Mouse (Mus musculus) limb, embryonic 11.5 days (tissue): ENCODE data around the gene Fam171a1. TPM values are rescaled to one million over a fixed set of nuclear protein-coding genes. Genes with fewer than 3 reads are reported as not detected.
"Not testable (repeated sequence)": the region's sequence is repeated elsewhere in the genome, so short reads cannot be mapped to it uniquely, and the experiment has no call there.

Source experiments
- ATAC-seq: fragments of 200-750 bp; cut with Nextera tagmentation; 2 replicates; pipeline ENCODE4 v1.8.0; 2017; ENCODE audit warnings: low read depth; ENCODE audit not compliant: insufficient number of reproducible peaks, low FRiP score, low TSS enrichment
- DNase-seq: peaks from one replicate; pipeline ENCODE4 v3.0.0-alpha.2; 2015; ENCODE audit warnings: low spot score
- H3K27ac ChIP-seq: fragments of 300-500 bp; sonication (generic); replicated peaks from 2 replicates; pipeline ENCODE4 v1.5.1; 2014; ENCODE audit warnings: low read depth, mild to moderate bottlenecking, low read length
- H3K27me3 ChIP-seq: fragments of 300-500 bp; sonication (generic); 2 replicates; pipeline ENCODE4 v1.6.1; 2014; ENCODE audit warnings: mild to moderate bottlenecking, low read length, mixed read lengths; ENCODE audit not compliant: control insufficient read depth, insufficient read depth
- H3K36me3 ChIP-seq: fragments of 300-500 bp; sonication (generic); 2 replicates; pipeline ENCODE4 v1.6.1; 2014; ENCODE audit warnings: mild to moderate bottlenecking, low read length, moderate library complexity, mixed read lengths; ENCODE audit not compliant: control insufficient read depth, insufficient read depth
- H3K4me1 ChIP-seq: fragments of 300-500 bp; sonication (generic); 2 replicates; pipeline ENCODE4 v1.6.1; 2014; ENCODE audit warnings: low read length, mixed read lengths; ENCODE audit not compliant: control insufficient read depth, insufficient read depth
- H3K4me2 ChIP-seq: fragments of 300-500 bp; sonication (generic); 2 replicates; pipeline ENCODE4 v1.6.1; 2014; ENCODE audit warnings: low read depth, mild to moderate bottlenecking, moderate library complexity; ENCODE audit not compliant: severe bottlenecking
- H3K4me3 ChIP-seq: fragments of 300-500 bp; sonication (generic); 2 replicates; pipeline ENCODE4 v1.5.1; 2014; ENCODE audit warnings: low read depth, low read length
- H3K9ac ChIP-seq: fragments of 300-500 bp; sonication (generic); 2 replicates; pipeline ENCODE4 v1.6.1; 2014; ENCODE audit warnings: mild to moderate bottlenecking, low read length
- H3K9me3 ChIP-seq: fragments of 300-500 bp; sonication (generic); 2 replicates; pipeline ENCODE4 v1.6.1; 2016; ENCODE audit warnings: low read length; ENCODE audit not compliant: control insufficient read depth
- WGBS: fragments of 180-500 bp; shearing (Covaris S2); extraction: QIAGEN DNeasy Blood & Tissue Kit; methylation state at CpG from one replicate; pipeline ENCODE4 v1.1.7; 2014; 5-methylcytosine and 5-hydroxymethylcytosine counted together
- polyA plus RNA-seq: library from polyadenylated mRNA; unstranded; fragments of >200 nt; fragmentation: Nextera tagmentation; extraction: Ambion mirVana; gene quantifications from 2 replicates; pipeline ENCODE4 v1.2.1, GENCODE M21; 2014

The Fam171a1 gene
- polyA plus RNA-seq, 1 experiment from 2014 or later, result 37.3 TPM

DNA sequence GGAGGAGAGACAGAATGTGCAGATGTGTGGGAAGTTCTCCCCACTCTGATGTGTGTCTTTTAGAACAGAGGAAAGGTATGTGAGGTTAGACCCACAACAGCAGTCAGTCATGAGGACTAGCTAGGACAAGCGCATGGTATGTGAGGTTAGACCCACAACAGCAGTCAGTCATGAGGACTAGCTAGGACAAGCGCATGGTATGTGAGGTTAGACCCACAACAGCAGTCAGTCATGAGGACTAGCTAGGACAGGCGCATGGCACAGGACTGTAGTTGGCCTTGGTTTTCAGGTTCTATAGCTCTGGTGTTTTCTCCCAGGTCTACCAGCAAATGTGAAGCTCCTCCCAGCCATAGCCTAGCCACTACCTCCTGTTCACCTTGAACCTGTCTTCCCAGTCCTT, 103.6 kb downstream of the Fam171a1 start:
- ATAC-seq, H3K36me3 ChIP-seq, DNase-seq, H3K27ac ChIP-seq, H3K4me3 ChIP-seq, H3K9me3 ChIP-seq, H3K27me3 ChIP-seq, H3K4me2 ChIP-seq, H3K9ac ChIP-seq, H3K4me1 ChIP-seq: not testable (repeated sequence)
- 98% methylated on average over 3 of the region's 3 CpGs for WGBS

DNA sequence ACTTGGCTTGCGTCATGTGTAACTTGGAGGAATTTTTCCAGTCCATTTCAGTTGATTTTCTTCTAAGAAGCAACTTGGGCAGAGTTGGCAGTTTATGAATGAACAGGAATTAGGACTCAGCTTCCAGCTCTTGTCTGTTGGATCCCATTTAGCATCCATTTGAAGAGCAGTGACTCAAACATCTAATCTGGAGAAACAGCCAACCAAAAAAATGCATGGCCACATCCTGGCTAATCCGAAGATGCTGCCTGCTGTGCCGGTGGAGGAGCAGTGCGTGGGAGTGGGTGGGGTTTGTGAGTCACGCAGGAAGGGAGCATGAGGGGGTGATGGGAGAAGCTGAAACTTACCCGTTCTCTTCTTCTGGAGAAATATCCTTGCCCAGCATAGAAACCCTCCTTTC, 104.2 kb downstream of the Fam171a1 start:
- H3K4me2 ChIP-seq, result no peak overlapping the region
- ATAC-seq, result no peak

DNA sequence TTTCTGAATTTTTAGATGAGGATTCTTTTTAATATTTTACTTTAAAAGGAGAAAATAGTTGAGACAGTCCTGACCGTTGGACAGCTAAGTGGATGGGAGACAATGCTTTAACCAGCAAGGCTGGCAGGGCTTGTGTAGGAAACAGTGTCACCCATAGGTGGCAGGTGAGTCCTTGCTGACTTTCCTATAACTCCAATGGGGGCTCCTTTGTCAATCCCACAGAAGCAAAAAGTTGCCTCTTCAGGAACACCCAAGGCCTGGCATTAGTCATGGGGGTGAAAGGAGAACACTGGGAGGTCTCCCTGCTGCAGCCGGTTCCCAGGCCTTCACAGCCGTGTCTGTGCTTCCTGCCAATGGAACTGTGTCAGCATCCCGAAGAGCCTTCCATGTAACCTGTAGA, 114.5 kb downstream of the Fam171a1 start:
- Histone ChIP-seq H3K4me1 (no peaks in the 10 kb centered on the region), H3K27me3 (no peaks in the 10 kb centered on the region), H3K9me3 (no peaks in the 10 kb centered on the region), H3K4me2 (no peak overlapping the region), H3K36me3 (peaks cover 5% of the 10 kb centered on the region), H3K27ac (no peak overlapping the region), H3K9ac (no peak overlapping the region), H3K4me3 (no peak overlapping the region)
- 82% methylated on average over 4 of the region's 4 CpGs for WGBS
- no peak for DNase-seq
- no peak for ATAC-seq

More for the DNA sequence above, 104.2 kb downstream of the Fam171a1 start:
- Histone ChIP-seq H3K9me3 (no peaks in the 10 kb centered on the region), H3K4me1 (no peaks in the 10 kb centered on the region), H3K27me3 (no peaks in the 10 kb centered on the region), H3K4me3 (no peak overlapping the region), H3K36me3 (no peaks in the 10 kb centered on the region), H3K9ac (no peak overlapping the region), H3K27ac (no peak overlapping the region)
- no peak for DNase-seq
- WGBS, result 81% methylated on average over 6 of the region's 6 CpGs

DNA sequence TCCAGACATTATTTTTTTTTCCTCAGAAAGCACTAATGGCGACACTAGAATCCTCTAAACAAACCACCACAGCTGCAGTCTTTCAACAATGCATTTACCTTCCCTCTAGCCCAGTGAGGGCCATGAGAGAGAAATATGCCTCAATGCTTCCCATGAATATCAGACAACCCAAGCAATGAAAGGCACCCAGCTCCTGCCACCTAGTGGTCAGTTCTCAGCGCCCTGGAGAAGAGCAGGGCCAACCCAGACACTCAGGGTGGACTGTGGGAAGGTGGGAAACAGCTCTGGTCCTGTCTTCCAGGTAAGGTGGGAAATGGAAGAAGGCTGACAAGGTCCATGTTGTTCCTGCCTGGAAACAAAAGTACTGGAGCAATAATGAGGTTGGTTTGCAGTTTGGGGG, 115.0 kb downstream of the Fam171a1 start:
- H3K27me3 ChIP-seq, result no peaks in the 10 kb centered on the region
- DNase-seq, result peak; percentile 55

DNA sequence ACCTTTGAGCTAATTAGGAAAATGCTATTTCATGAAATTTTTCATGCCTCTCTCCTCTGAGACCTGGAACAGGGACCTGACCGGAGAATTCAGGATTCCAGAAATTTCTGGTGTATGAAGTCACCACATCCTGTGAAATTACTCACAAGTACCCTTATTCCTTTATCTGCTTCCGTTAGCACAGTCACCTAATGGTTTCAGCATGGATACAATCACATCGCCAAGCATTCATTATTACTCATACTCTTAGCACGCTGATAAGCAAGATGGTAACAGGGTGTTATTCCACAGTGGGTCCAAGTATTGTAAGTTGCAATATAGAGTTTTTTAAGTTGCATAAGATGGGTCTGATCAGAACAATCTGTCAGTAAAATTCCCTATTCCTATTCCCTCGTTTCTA, 125.2 kb downstream of the Fam171a1 start:
- no peaks in the 10 kb centered on the region for H3K36me3 ChIP-seq
- no peak for DNase-seq
- H3K4me3 ChIP-seq, result no peak overlapping the region
- ATAC-seq, result no peak
- H3K4me1 ChIP-seq, result no peaks in the 10 kb centered on the region
- H3K27me3 ChIP-seq, result no peaks in the 10 kb centered on the region
- no peak overlapping the region for H3K9ac ChIP-seq
- H3K27ac ChIP-seq, result no peak overlapping the region
- WGBS, result 84% methylated on average over 5 of the region's 5 CpGs
- no peaks in the 10 kb centered on the region for H3K9me3 ChIP-seq
- no peak overlapping the region for H3K4me2 ChIP-seq

More for the DNA sequence above, 115.0 kb downstream of the Fam171a1 start:
- Histone ChIP-seq H3K9me3 (no peaks in the 10 kb centered on the region), H3K4me3 (no peak overlapping the region), H3K36me3 (peaks cover 5% of the 10 kb centered on the region), H3K4me1 (no peaks in the 10 kb centered on the region), H3K9ac (no peak overlapping the region), H3K4me2 (no peak overlapping the region), H3K27ac (no peak overlapping the region)
- 24% methylated on average over 2 of the region's 2 CpGs for WGBS
- ATAC-seq, result no peak

DNA sequence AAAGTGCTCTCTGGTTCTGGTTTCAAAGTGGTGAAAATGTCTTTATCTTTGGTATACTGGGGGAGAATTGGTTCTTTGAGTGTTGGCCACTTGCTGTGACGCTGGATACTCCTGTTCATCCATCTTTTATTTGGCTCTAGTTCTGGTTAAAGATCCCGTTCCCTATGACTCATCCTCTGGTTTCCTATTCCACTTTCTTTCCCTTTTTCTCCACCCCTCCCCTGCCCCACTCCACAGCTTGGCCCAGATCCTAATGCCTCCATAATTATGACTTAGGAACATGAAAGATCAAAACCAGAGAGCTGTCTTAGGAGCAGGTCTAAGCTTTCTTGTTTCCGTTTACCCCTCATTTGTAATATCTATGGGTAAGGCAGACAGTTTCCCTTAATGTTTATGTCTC, 130.2 kb downstream of the Fam171a1 start:
- no peak overlapping the region for H3K4me2 ChIP-seq

DNA sequence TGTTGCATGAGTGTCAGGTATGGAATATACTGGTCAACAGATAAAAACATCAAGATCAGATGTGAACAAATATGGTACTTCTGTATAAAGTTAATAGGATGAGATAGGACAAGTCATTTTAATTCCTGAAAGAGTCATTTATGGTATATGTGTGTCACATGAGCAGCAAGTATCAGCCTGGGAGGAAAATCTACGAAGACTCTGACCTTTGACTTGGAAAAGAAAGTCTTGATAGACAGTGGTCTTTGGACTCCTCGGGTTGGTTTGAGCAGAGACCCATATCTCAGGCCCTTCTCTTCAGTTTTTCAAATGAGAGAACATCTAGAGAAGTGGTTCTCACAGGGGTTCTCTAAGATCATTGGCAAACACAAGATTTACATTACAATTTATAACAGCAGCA, 137.3 kb downstream of the Fam171a1 start:
- ATAC-seq (no peak), DNase-seq (no peak)
- H3K27ac ChIP-seq, result no peak overlapping the region
- H3K4me2 ChIP-seq, result no peak overlapping the region
- no peaks in the 10 kb centered on the region for H3K9me3 ChIP-seq
- 83% methylated on average over 2 of the region's 2 CpGs for WGBS
- H3K4me1 ChIP-seq, result no peaks in the 10 kb centered on the region
- H3K27me3 ChIP-seq, result no peaks in the 10 kb centered on the region
- no peaks in the 10 kb centered on the region for H3K36me3 ChIP-seq
- no peak overlapping the region for H3K4me3 ChIP-seq
- H3K9ac ChIP-seq, result no peak overlapping the region

More for the DNA sequence above, 130.2 kb downstream of the Fam171a1 start:
- no peaks in the 10 kb centered on the region for H3K9me3 ChIP-seq
- no peak overlapping the region for H3K27ac ChIP-seq
- no peak overlapping the region for H3K9ac ChIP-seq
- DNase-seq (no peak), ATAC-seq (no peak)
- no peaks in the 10 kb centered on the region for H3K4me1 ChIP-seq
- H3K36me3 ChIP-seq, result no peaks in the 10 kb centered on the region
- H3K4me3 ChIP-seq, result no peak overlapping the region
- no peaks in the 10 kb centered on the region for H3K27me3 ChIP-seq
- 64% methylated on average over 3 of the region's 3 CpGs for WGBS

DNA sequence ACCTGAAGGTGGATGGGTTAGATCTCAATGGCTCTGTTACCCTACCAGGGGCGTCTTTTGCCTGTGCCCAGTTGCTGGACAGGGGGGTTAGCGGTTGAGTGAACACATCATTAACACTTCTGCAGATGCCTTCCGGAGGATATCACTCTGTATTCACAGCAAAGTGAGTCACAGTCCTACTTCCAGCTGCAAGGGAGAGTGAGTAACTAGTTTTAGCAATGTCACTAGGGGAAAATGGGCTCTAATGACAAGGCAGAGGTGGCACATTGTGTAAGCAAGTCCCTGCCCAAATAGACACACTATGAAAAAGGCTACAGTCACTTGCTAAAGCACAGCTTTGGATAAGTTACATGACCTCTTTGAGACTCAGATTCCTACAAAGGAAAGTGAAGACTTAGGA, 152.4 kb downstream of the Fam171a1 start:
- H3K4me3 ChIP-seq, result no peak overlapping the region
- H3K27me3 ChIP-seq, result no peaks in the 10 kb centered on the region
- no peak overlapping the region for H3K27ac ChIP-seq
- WGBS, result 84% methylated on average over 3 of the region's 3 CpGs
- no peaks in the 10 kb centered on the region for H3K4me1 ChIP-seq
- H3K9ac ChIP-seq, result no peak overlapping the region
- no peaks in the 10 kb centered on the region for H3K36me3 ChIP-seq
- ATAC-seq, result no peak
- DNase-seq, result no peak
- H3K9me3 ChIP-seq, result no peaks in the 10 kb centered on the region
- no peak overlapping the region for H3K4me2 ChIP-seq

DNA sequence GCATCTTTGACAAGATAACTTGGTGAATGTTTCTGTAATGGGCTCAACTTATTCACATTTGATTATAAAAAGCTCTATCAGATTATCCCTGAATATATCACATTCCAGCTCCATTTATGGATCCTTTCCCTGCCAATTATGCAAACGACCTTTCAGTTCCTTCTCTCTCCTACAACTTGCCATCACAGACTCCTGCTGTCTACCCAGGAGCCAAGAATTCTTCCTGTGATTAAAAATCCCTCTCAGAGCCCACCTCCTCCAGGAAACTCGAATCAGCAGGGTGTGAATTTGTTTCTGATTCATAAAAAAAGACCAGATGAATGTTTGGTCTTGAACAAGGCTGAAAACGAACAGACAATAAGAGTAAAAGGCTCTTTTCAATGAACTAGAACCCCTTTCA, 153.9 kb downstream of the Fam171a1 start:
- no peaks in the 10 kb centered on the region for H3K4me1 ChIP-seq
- ATAC-seq (no peak), DNase-seq (no peak)
- no peak overlapping the region for H3K4me2 ChIP-seq
- no peak overlapping the region for H3K27ac ChIP-seq
- H3K36me3 ChIP-seq, result no peaks in the 10 kb centered on the region
- H3K27me3 ChIP-seq, result no peaks in the 10 kb centered on the region
- no peak overlapping the region for H3K9ac ChIP-seq
- no peaks in the 10 kb centered on the region for H3K9me3 ChIP-seq
- WGBS, result 32% methylated on average over 3 of the region's 3 CpGs
- H3K4me3 ChIP-seq, result no peak overlapping the region
